Mouse (Mus musculus) bone marrow macrophage, adult 2 months (primary cell): ENCODE measurements around the gene Crx. TPM values are rescaled to one million over a fixed set of nuclear protein-coding genes. Genes with fewer than 3 reads are reported as not detected.

Experiments
- H3K27ac ChIP-seq: 2 replicates; pipeline ENCODE4 v1.5.1; 2012; ENCODE audit warnings: low read depth, low read length; ENCODE audit not compliant: insufficient read depth
- H3K4me1 ChIP-seq: 2 replicates; pipeline ENCODE4 v1.6.1; 2012; ENCODE audit warnings: low read length; ENCODE audit not compliant: control insufficient read depth, insufficient read depth
- H3K4me3 ChIP-seq: 2 replicates; pipeline ENCODE4 v1.5.1; 2012; ENCODE audit warnings: mild to moderate bottlenecking, low read length, moderate library complexity; ENCODE audit not compliant: insufficient read depth
- CTCF ChIP-seq: IDR thresholded peaks from 2 replicates; pipeline ENCODE4 v1.5.1; 2012; ENCODE audit warnings: low read depth, mild to moderate bottlenecking, low read length, moderate library complexity
- POLR2A ChIP-seq: IDR thresholded peaks from 2 replicates; pipeline ENCODE4 v1.6.1; 2012; ENCODE audit warnings: mild to moderate bottlenecking, low read depth, low read length, borderline replicate concordance
- polyA plus RNA-seq: library from polyadenylated mRNA; stranded (reverse); fragments of >200 nt; gene quantifications from 2 replicates; pipeline ENCODE4 v1.2.4, GENCODE M21; 2012; ENCODE audit not compliant: missing spikeins, insufficient read depth, insufficient read length

The Crx gene
- polyA plus RNA-seq, 1 experiment: not detected

GRCm38 (mm10) chr7:15912183-15912582, 32.4 kb upstream of the Crx start:
- no peak overlapping the region for H3K4me3 ChIP-seq
- H3K4me1 ChIP-seq: no peaks in the 10 kb centered on the region
- H3K27ac ChIP-seq: no peak overlapping the region
- TF ChIP-seq POLR2A (no peak), CTCF (peak; percentile 81)

- H3K4me3 ChIP-seq: no peak overlapping the region
- no peaks in the 10 kb centered on the region for H3K4me1 ChIP-seq
- no peak overlapping the region for H3K27ac ChIP-seq
- TF ChIP-seq POLR2A: no peak
- no peak for TF ChIP-seq CTCF
Observed at GRCm38 (mm10) chr7:15910521-15910920, 30.8 kb upstream of the Crx start.

- Histone ChIP-seq H3K27ac (no peak overlapping the region), H3K4me3 (no peak overlapping the region), H3K4me1 (no peaks in the 10 kb centered on the region)
- TF ChIP-seq POLR2A: no peak
Observed at GRCm38 (mm10) chr7:15907971-15908590, 28.3 kb upstream of the Crx start.

- no peak overlapping the region for H3K4me3 ChIP-seq
- TF ChIP-seq POLR2A (no peak), CTCF (no peak)
- no peak overlapping the region for H3K27ac ChIP-seq
- H3K4me1 ChIP-seq: no peaks in the 10 kb centered on the region
Observed at GRCm38 (mm10) chr7:15906602-15907001, 26.8 kb upstream of the Crx start.

GRCm38 (mm10) chr7:15905861-15906260, 26.1 kb upstream of the Crx start:
- no peak overlapping the region for H3K4me3 ChIP-seq
- no peak for TF ChIP-seq POLR2A
- no peak for TF ChIP-seq CTCF
- H3K4me1 ChIP-seq: no peaks in the 10 kb centered on the region
- no peak overlapping the region for H3K27ac ChIP-seq

GRCm38 (mm10) chr7:15901366-15902048, 21.7 kb upstream of the Crx start:
- no peak overlapping the region for H3K4me3 ChIP-seq
- H3K4me1 ChIP-seq: no peaks in the 10 kb centered on the region
- TF ChIP-seq POLR2A (no peak), CTCF (no peak)
- no peak overlapping the region for H3K27ac ChIP-seq

- Histone ChIP-seq H3K27ac (no peak overlapping the region), H3K4me1 (no peaks in the 10 kb centered on the region), H3K4me3 (no peak overlapping the region)
- TF ChIP-seq CTCF (no peak), POLR2A (no peak)
Observed at GRCm38 (mm10) chr7:15894251-15894650, 14.5 kb upstream of the Crx start.

- H3K4me1 ChIP-seq: no peaks in the 10 kb centered on the region
- TF ChIP-seq CTCF: no peak
- no peak for TF ChIP-seq POLR2A
- H3K27ac ChIP-seq: no peak overlapping the region
- H3K4me3 ChIP-seq: no peak overlapping the region
Observed at GRCm38 (mm10) chr7:15884127-15884526, 4.4 kb upstream of the Crx start.

- H3K4me1 ChIP-seq: no peaks in the 10 kb centered on the region
- TF ChIP-seq POLR2A (no peak), CTCF (no peak)
- H3K27ac ChIP-seq: no peak within 1 kb of the TSS
- no peak within 1 kb of the TSS for H3K4me3 ChIP-seq
Observed at GRCm38 (mm10) chr7:15882317-15882716, 2.5 kb upstream of the Crx start, which contains the start of gene Crxos. Gene Crxos, plus strand, starts transcription at chr7:15882617.

GRCm38 (mm10) chr7:15881831-15882230, 2.1 kb upstream of the Crx start:
- no peak overlapping the region for H3K27ac ChIP-seq
- H3K4me1 ChIP-seq: no peaks in the 10 kb centered on the region
- TF ChIP-seq POLR2A (no peak), CTCF (no peak)
- H3K4me3 ChIP-seq: no peak overlapping the region
